In the genomic region with DNA sequence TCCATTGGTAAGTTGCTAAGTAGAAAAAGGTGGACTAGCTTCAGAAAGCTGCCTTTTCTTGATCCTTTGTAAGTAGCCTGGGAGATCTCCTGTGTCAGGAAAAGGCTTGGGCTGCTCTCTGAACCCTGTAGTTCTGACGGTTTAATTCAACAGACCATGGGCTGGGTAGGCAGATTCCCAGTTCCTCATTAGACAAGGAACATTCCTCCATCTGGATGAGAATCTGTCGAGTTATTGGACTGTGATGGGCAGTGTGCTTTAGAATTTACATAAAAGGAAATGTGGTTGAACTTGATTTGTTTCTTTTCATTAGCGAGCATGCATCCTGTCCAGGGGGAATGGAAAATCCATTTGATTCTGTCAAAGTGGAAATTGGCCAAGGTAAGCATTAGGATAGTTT, we compare ENCODE assay signal across 22 mouse cellular contexts.
"Had no signal": no experiment of that assay in that cellular context is flagged by ENCODE, and none has a peak within 500 bp of the region (broad histone marks: within the 10 kb centered on the region; RNA-seq: fewer than 3 reads in every experiment).

No protein-coding gene starts in this region.

- H3K9me3 ChIP-seq: limb, embryonic 10.5 days; limb, embryonic 13.5 days; liver, embryonic 12.5 days; liver, embryonic 15.5 days; lung, embryonic 15.5 days; megakaryocyte, embryonic 14.5 days; midbrain, embryonic 10.5 days; midbrain, embryonic 13.5 days; neural tube, embryonic 13.5 days; stomach, embryonic 15.5 days had no signal

- H3K36me3 ChIP-seq: limb, embryonic 10.5 days; limb, embryonic 13.5 days; liver, embryonic 12.5 days; liver, embryonic 15.5 days; lung, embryonic 15.5 days; midbrain, embryonic 10.5 days; midbrain, embryonic 13.5 days; neural tube, embryonic 13.5 days; stomach, embryonic 15.5 days had no signal

- ATAC-seq: liver, embryonic 12.5 days; midbrain, embryonic 13.5 days; midbrain, embryonic 16.5 days had no signal

- H3K27me3 ChIP-seq: limb, embryonic 13.5 days; liver, embryonic 12.5 days; liver, embryonic 15.5 days; lung, embryonic 15.5 days; megakaryocyte, embryonic 14.5 days; midbrain, embryonic 13.5 days; neural tube, embryonic 13.5 days; stomach, embryonic 15.5 days had no signal

- H3K27ac ChIP-seq: limb, embryonic 10.5 days; limb, embryonic 13.5 days; liver, embryonic 12.5 days; liver, embryonic 15.5 days; lung, embryonic 15.5 days; midbrain, embryonic 10.5 days; midbrain, embryonic 13.5 days; neural tube, embryonic 13.5 days; stomach, embryonic 15.5 days had no signal

- H3K9ac ChIP-seq: limb, embryonic 13.5 days; liver, embryonic 12.5 days; liver, embryonic 15.5 days; lung, embryonic 15.5 days; midbrain, embryonic 13.5 days; neural tube, embryonic 13.5 days; stomach, embryonic 15.5 days had no signal

- H3K4me3 ChIP-seq: limb, embryonic 10.5 days; limb, embryonic 13.5 days; liver, embryonic 12.5 days; liver, embryonic 15.5 days; lung, embryonic 15.5 days; megakaryocyte, embryonic 14.5 days; midbrain, embryonic 10.5 days; midbrain, embryonic 13.5 days; myocyte; neural tube, embryonic 13.5 days; stomach, embryonic 15.5 days had no signal

- DNase-seq: kidney, postnatal 14 days; kidney, postnatal 4 days; liver; lung, adult 18-20 months; lung, postnatal 10 days; lung, postnatal 36 days; retina, postnatal 1 day; right cerebral cortex, postnatal 25 days; spleen, adult 18-20 months; thymus, postnatal 25 days had no signal

- H3K4me1 ChIP-seq: limb, embryonic 10.5 days; limb, embryonic 13.5 days; liver, embryonic 12.5 days; liver, embryonic 15.5 days; lung, embryonic 15.5 days; megakaryocyte, embryonic 14.5 days; midbrain, embryonic 10.5 days; midbrain, embryonic 13.5 days; neural tube, embryonic 13.5 days; stomach, embryonic 15.5 days had no signal

- H3K4me2 ChIP-seq: limb, embryonic 13.5 days; liver, embryonic 12.5 days; liver, embryonic 15.5 days; lung, embryonic 15.5 days; midbrain, embryonic 13.5 days; neural tube, embryonic 13.5 days; stomach, embryonic 15.5 days had no signal
